In the genomic region with DNA sequence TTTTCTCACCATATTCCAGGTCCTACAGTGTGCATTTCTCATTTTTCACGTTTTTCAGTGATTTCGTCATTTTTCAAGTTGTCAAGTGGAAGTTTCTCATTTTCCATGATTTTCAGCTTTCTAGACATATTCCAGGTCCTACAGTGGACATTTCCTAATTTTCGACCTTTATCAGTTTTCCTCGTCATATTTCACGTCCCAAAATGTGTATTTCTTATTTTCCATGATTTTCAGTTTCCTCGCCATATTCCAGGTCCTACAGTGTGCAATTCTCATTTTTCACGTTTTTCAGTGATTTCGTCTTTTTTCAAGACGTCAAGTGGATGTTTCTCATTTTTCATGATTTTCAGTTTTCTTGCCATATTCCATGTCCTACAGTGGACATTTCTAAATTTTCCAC, we compare ENCODE assay signal across 17 mouse cellular contexts. TPM values are rescaled to one million over a fixed set of nuclear protein-coding genes. Genes with fewer than 3 reads are reported as not detected.
DNase-seq lines count a peak whose midpoint lies in the region; ATAC-seq and TF ChIP-seq lines count a peak whose summit lies in the region.
"Not testable (repeated sequence)": the region's sequence is repeated elsewhere in the genome, so short reads cannot be mapped to it uniquely, and the experiment has no call there.
"Had no signal": no experiment of that assay in that cellular context is flagged by ENCODE, and none has a peak within 500 bp of the region (broad histone marks: within the 10 kb centered on the region; RNA-seq: fewer than 3 reads in every experiment).

No protein-coding gene starts in this region.

- not testable (repeated sequence) for H3K4me1 ChIP-seq in forebrain, embryonic 14.5 days (ENCODE audit: control insufficient read depth, insufficient read depth, low read length); hindbrain, embryonic 16.5 days (ENCODE audit: control insufficient read depth, insufficient read depth, low read depth, low read length); liver, adult 2 months (ENCODE audit: control insufficient read depth, insufficient read depth, low read length); midbrain, embryonic 16.5 days (ENCODE audit: control insufficient read depth, insufficient read depth, low read length); stomach, embryonic 14.5 days (ENCODE audit: control insufficient read depth, insufficient read depth, low read length)

- not testable (repeated sequence) for H3K4me3 ChIP-seq in forebrain, embryonic 14.5 days (ENCODE audit: low read depth, low read length); hindbrain, embryonic 16.5 days (ENCODE audit: low read length); liver, adult 2 months (ENCODE audit: insufficient read depth, low read depth, low read length); midbrain, embryonic 16.5 days (ENCODE audit: low read depth, low read length); stomach, embryonic 14.5 days (ENCODE audit: low read depth, low read length)

- DNase-seq in 416B (ENCODE audit: low read depth) (peak; percentile 69), WW6 (ENCODE audit: low read depth, low spot score) (peak; percentile 73)
- DNase-seq in embryo, embryonic 11 days = peak; percentile 49
- DNase-seq in forebrain, embryonic 14.5 days (ENCODE audit: low spot score) = peak; percentile 17
- DNase-seq in liver, adult 2 months (ENCODE audit: extremely low read depth, low read depth, low spot score) = peak; percentile 52

- not testable (repeated sequence) for H3K27me3 ChIP-seq in forebrain, embryonic 14.5 days (replicated peaks; ENCODE audit: control insufficient read depth, insufficient read depth, low read length); hindbrain, embryonic 16.5 days (replicated peaks; ENCODE audit: control insufficient read depth, insufficient read depth, low read length); liver, adult 2 months (ENCODE audit: control insufficient read depth, insufficient read depth, low read length); midbrain, embryonic 16.5 days (ENCODE audit: control insufficient read depth, insufficient read depth, low read depth, low read length); stomach, embryonic 14.5 days (ENCODE audit: control insufficient read depth, insufficient read depth, low read length)

- H3K79me2 ChIP-seq in liver, adult 2 months (ENCODE audit: control insufficient read depth, insufficient read depth, low read length) = not testable (repeated sequence)

- not testable (repeated sequence) for H3K9ac ChIP-seq in forebrain, embryonic 14.5 days (ENCODE audit: low read length); hindbrain, embryonic 16.5 days (ENCODE audit: low read depth, low read length); liver, adult 2 months (ENCODE audit: low read depth, low read length); midbrain, embryonic 16.5 days (ENCODE audit: low read depth, low read length); stomach, embryonic 14.5 days (replicated peaks; ENCODE audit: low read depth, low read length)

- not testable (repeated sequence) for H3K4me2 ChIP-seq in forebrain, embryonic 14.5 days (ENCODE audit: low read length); hindbrain, embryonic 16.5 days (ENCODE audit: low read length); midbrain, embryonic 16.5 days (ENCODE audit: low read length); stomach, embryonic 14.5 days (replicated peaks; ENCODE audit: low read depth, low read length)

- H3K27ac ChIP-seq in forebrain, embryonic 14.5 days (ENCODE audit: low read depth, low read length); hindbrain, embryonic 16.5 days (ENCODE audit: low read depth, low read length); liver, adult 2 months (replicated peaks; ENCODE audit: insufficient read depth, low read depth, low read length); midbrain, embryonic 16.5 days (ENCODE audit: low read length); stomach, embryonic 14.5 days (ENCODE audit: low read length): not testable (repeated sequence)

- H3K9me3 ChIP-seq in forebrain, embryonic 14.5 days (replicated peaks; ENCODE audit: control insufficient read depth, low read length); hindbrain, embryonic 16.5 days (ENCODE audit: control insufficient read depth, low read length); midbrain, embryonic 16.5 days (replicated peaks; ENCODE audit: control insufficient read depth, low read length, poor library complexity, severe bottlenecking); stomach, embryonic 14.5 days (ENCODE audit: control insufficient read depth, low read depth, low read length): not testable (repeated sequence)

- 76% methylated on average over 9 of the region's 9 CpGs for WGBS in forebrain, embryonic 14.5 days
- WGBS in hindbrain, embryonic 16.5 days = 74% methylated on average over 9 of the region's 9 CpGs
- WGBS in liver, adult 2 months = 71% methylated on average over 9 of the region's 9 CpGs
- WGBS in midbrain, embryonic 16.5 days = 80% methylated on average over 9 of the region's 9 CpGs
- WGBS in stomach, embryonic 14.5 days = 72% methylated on average over 9 of the region's 9 CpGs

- not testable (repeated sequence) for H3K36me3 ChIP-seq in forebrain, embryonic 14.5 days (ENCODE audit: control insufficient read depth, insufficient read depth, low read length); hindbrain, embryonic 16.5 days (ENCODE audit: control insufficient read depth, insufficient read depth, low read length); liver, adult 2 months (ENCODE audit: control insufficient read depth, insufficient read depth, low read length); midbrain, embryonic 16.5 days (ENCODE audit: control insufficient read depth, insufficient read depth, low read length); stomach, embryonic 14.5 days (ENCODE audit: control insufficient read depth, insufficient read depth, low read length)

- TF ChIP-seq POLR2A in liver, adult 2 months (IDR thresholded peaks at IDR 0.05; ENCODE audit: extremely low read depth, insufficient read depth, low read length) = not testable (repeated sequence)

- not testable (repeated sequence) for TF ChIP-seq CTCF in liver, adult 2 months (IDR thresholded peaks at IDR 0.05; ENCODE audit: low read depth, low read length)

- ATAC-seq in forebrain, embryonic 14.5 days = not testable (repeated sequence)
- ATAC-seq in hindbrain, embryonic 16.5 days = 0 out of 2 replicates have a peak, but pooled peaks have one; percentile 9
- 0 out of 2 replicates have a peak, but pooled peaks have one; percentile 34 for ATAC-seq in midbrain, embryonic 16.5 days
- 0 out of 2 replicates have a peak, but pooled peaks have one; percentile 14 for ATAC-seq in stomach, embryonic 14.5 days (ENCODE audit: insufficient number of reproducible peaks, insufficient read depth, low FRiP score, low read depth)

RNA-seq across cellular contexts. Expression of gene Gm10717, which starts 2.0 kb away (rescaled TPM):
- polyA plus RNA-seq in forebrain, embryonic 14.5 days (2014; fragmentation: Nextera tagmentation; extraction: Ambion mirVana) = not detected in 2 replicates
- 0.25 and 0.41 TPM in 2 replicates for polyA plus RNA-seq in hindbrain, embryonic 16.5 days (2015; fragmentation: Nextera tagmentation; extraction: Ambion mirVana)
- total RNA-seq in liver, adult 2 months (2014; rRNA removed) = not detected in 2 replicates
- polyA plus RNA-seq in liver, adult 2 months (2012; rRNA removed) = not detected in 2 replicates
- 0.45 and 0.55 TPM in 2 replicates for polyA plus RNA-seq in midbrain, embryonic 16.5 days (2015; fragmentation: Nextera tagmentation; extraction: Ambion mirVana)
- 0.69 TPM in 1 of 2 replicates, not detected in the other for polyA plus RNA-seq in stomach, embryonic 14.5 days (2014; fragmentation: Nextera tagmentation; extraction: Ambion mirVana)
- total RNA-seq: gastrocnemius, postnatal 10 days; layer of hippocampus, postnatal 36 days had no signal
- polyA plus RNA-seq: intestine, embryonic 15.5 days; limb, embryonic 13.5 days; spleen, adult 2 months had no signal

RNA-seq across cellular contexts. Expression of gene Gm10718, which starts 3.9 kb away (rescaled TPM):
- not detected in 2 replicates for polyA plus RNA-seq in forebrain, embryonic 14.5 days (2014; fragmentation: Nextera tagmentation; extraction: Ambion mirVana)
- 0.39 and 0.56 TPM in 2 replicates for polyA plus RNA-seq in hindbrain, embryonic 16.5 days (2015; fragmentation: Nextera tagmentation; extraction: Ambion mirVana)
- total RNA-seq in liver, adult 2 months (2014; rRNA removed) = 0.46 and 4.8 TPM in 2 replicates
- not detected in 2 replicates for polyA plus RNA-seq in liver, adult 2 months (2012; rRNA removed)
- not detected in 2 replicates for polyA plus RNA-seq in midbrain, embryonic 16.5 days (2015; fragmentation: Nextera tagmentation; extraction: Ambion mirVana)
- polyA plus RNA-seq in stomach, embryonic 14.5 days (2014; fragmentation: Nextera tagmentation; extraction: Ambion mirVana) = 0.45 and 1.1 TPM in 2 replicates
- polyA plus RNA-seq: activated CD4-positive, CD25-positive, alpha-beta regulatory T cell, adult 4 months; limb, embryonic 13.5 days; spleen, adult 2 months had no signal

RNA-seq across cellular contexts. Expression of gene Gm17535, which starts 7.2 kb away (rescaled TPM):
- polyA plus RNA-seq in forebrain, embryonic 14.5 days (2014; fragmentation: Nextera tagmentation; extraction: Ambion mirVana) = not detected in 2 replicates
- polyA plus RNA-seq in hindbrain, embryonic 16.5 days (2015; fragmentation: Nextera tagmentation; extraction: Ambion mirVana) = not detected in 2 replicates
- 0.27 TPM in 1 of 2 replicates, not detected in the other for total RNA-seq in liver, adult 2 months (2014; rRNA removed)
- polyA plus RNA-seq in liver, adult 2 months (2012; rRNA removed) = not detected in 2 replicates
- polyA plus RNA-seq in midbrain, embryonic 16.5 days (2015; fragmentation: Nextera tagmentation; extraction: Ambion mirVana) = not detected in 2 replicates
- polyA plus RNA-seq in stomach, embryonic 14.5 days (2014; fragmentation: Nextera tagmentation; extraction: Ambion mirVana) = not detected in 2 replicates
- total RNA-seq: gastrocnemius, postnatal 10 days; layer of hippocampus, postnatal 36 days had no signal
- polyA plus RNA-seq: CD4-positive, CD25-positive, alpha-beta regulatory T cell, adult 4 months; forebrain, embryonic 13.5 days; heart, embryonic 13.5 days; intestine, embryonic 15.5 days; limb, embryonic 13.5 days; spleen, adult 2 months had no signal

RNA-seq across cellular contexts. Expression of gene Gm10715, which starts 9.5 kb away (rescaled TPM):
- not detected in 2 replicates for polyA plus RNA-seq in forebrain, embryonic 14.5 days (2014; fragmentation: Nextera tagmentation; extraction: Ambion mirVana)
- polyA plus RNA-seq in hindbrain, embryonic 16.5 days (2015; fragmentation: Nextera tagmentation; extraction: Ambion mirVana) = not detected in 2 replicates
- not detected in 2 replicates for total RNA-seq in liver, adult 2 months (2014; rRNA removed)
- not detected in 2 replicates for polyA plus RNA-seq in liver, adult 2 months (2012; rRNA removed)
- polyA plus RNA-seq in midbrain, embryonic 16.5 days (2015; fragmentation: Nextera tagmentation; extraction: Ambion mirVana) = not detected in 2 replicates
- polyA plus RNA-seq in stomach, embryonic 14.5 days (2014; fragmentation: Nextera tagmentation; extraction: Ambion mirVana) = not detected in 2 replicates
- total RNA-seq: gastrocnemius, postnatal 10 days; layer of hippocampus, postnatal 36 days had no signal
- polyA plus RNA-seq: CD4-positive, CD25-positive, alpha-beta regulatory T cell, adult 4 months; forebrain, embryonic 13.5 days; heart, embryonic 13.5 days; intestine, embryonic 15.5 days; limb, embryonic 13.5 days; spleen, adult 2 months had no signal

RNA-seq across cellular contexts. Expression of gene Gm10719, which starts 10.0 kb away (rescaled TPM):
- not detected in 2 replicates for polyA plus RNA-seq in forebrain, embryonic 14.5 days (2014; fragmentation: Nextera tagmentation; extraction: Ambion mirVana)
- polyA plus RNA-seq in hindbrain, embryonic 16.5 days (2015; fragmentation: Nextera tagmentation; extraction: Ambion mirVana) = not detected in 2 replicates
- total RNA-seq in liver, adult 2 months (2014; rRNA removed) = 0.46 and 1.1 TPM in 2 replicates
- polyA plus RNA-seq in liver, adult 2 months (2012; rRNA removed) = not detected in 2 replicates
- not detected in 2 replicates for polyA plus RNA-seq in midbrain, embryonic 16.5 days (2015; fragmentation: Nextera tagmentation; extraction: Ambion mirVana)
- 0.39 TPM in 1 of 2 replicates, not detected in the other for polyA plus RNA-seq in stomach, embryonic 14.5 days (2014; fragmentation: Nextera tagmentation; extraction: Ambion mirVana)
- polyA plus RNA-seq: intestine, embryonic 15.5 days; limb, embryonic 13.5 days; spleen, adult 2 months had no signal

Comparison
In these comparisons a context has a peak if more than half of its experiments do, and no peak if none do; other contexts are left out.
1. DNase-seq: peak in every context shown above with its lines; median percentile 73 in WW6; 69 in 416B; 52 in liver, adult 2 months; 49 in embryo, embryonic 11 days; 17 in forebrain, embryonic 14.5 days.